ENCODE assay signal across 11 mouse cellular contexts in genomic region chr11:85831656-85832230, GRCm38 (mm10). TPM values are rescaled to one million over a fixed set of nuclear protein-coding genes. Genes with fewer than 3 reads are reported as not detected.
DNase-seq lines count a peak whose midpoint lies in the region; ATAC-seq and TF ChIP-seq lines count a peak whose summit lies in the region.
"Had no signal": no experiment of that assay in that cellular context is flagged by ENCODE, and none has a peak within 500 bp of the region (broad histone marks: within the 10 kb centered on the region; RNA-seq: fewer than 3 reads in every experiment).

No protein-coding gene starts in this region.

- TF ChIP-seq POLR2A in liver, adult 2 months (IDR thresholded peaks at IDR 0.05; ENCODE audit: extremely low read depth, insufficient read depth, low read length) = no peak

- H3K36me3 ChIP-seq in liver, adult 2 months (ENCODE audit: control insufficient read depth, insufficient read depth, low read length) = no peaks in the 10 kb centered on the region
- no peaks in the 10 kb centered on the region for H3K36me3 ChIP-seq in forebrain, embryonic 15.5 days
- no peaks in the 10 kb centered on the region for H3K36me3 ChIP-seq in liver, embryonic 14.5 days (replicated peaks; ENCODE audit: control insufficient read depth, insufficient read depth, low read depth)
- H3K36me3 ChIP-seq in stomach, embryonic 14.5 days (ENCODE audit: control insufficient read depth, insufficient read depth, low read length) = no peaks in the 10 kb centered on the region

- no peaks in the 10 kb centered on the region for H3K79me2 ChIP-seq in liver, adult 2 months (ENCODE audit: control insufficient read depth, insufficient read depth, low read length)

- peak overlapping the region; percentile 58 for H3K4me3 ChIP-seq in liver, adult 2 months (ENCODE audit: insufficient read depth, low read depth, low read length)
- peak overlapping the region; percentile 32 for H3K4me3 ChIP-seq in forebrain, embryonic 15.5 days
- peak overlapping the region in 1 of 2 experiments; percentile 28; a peak in 2 of 4 replicates for H3K4me3 ChIP-seq in liver, embryonic 14.5 days (ENCODE audit: insufficient read depth in 1 of 2, low read depth in 2 of 2, low read length in 2 of 2)
- peak overlapping the region; percentile 59 for H3K4me3 ChIP-seq in stomach, embryonic 14.5 days (ENCODE audit: low read depth, low read length)

- no peaks in the 10 kb centered on the region for H3K9me3 ChIP-seq in forebrain, embryonic 15.5 days
- no peaks in the 10 kb centered on the region for H3K9me3 ChIP-seq in liver, embryonic 14.5 days (ENCODE audit: control insufficient read depth, low read length)
- H3K9me3 ChIP-seq in stomach, embryonic 14.5 days (ENCODE audit: control insufficient read depth, low read depth, low read length) = no peaks in the 10 kb centered on the region

- peak overlapping the region; percentile 47; the same call in 1 of the 2 replicates for H3K4me2 ChIP-seq in forebrain, embryonic 15.5 days (replicated peaks)
- peak overlapping the region; percentile 53 for H3K4me2 ChIP-seq in liver, embryonic 14.5 days (ENCODE audit: low read depth)
- peak overlapping the region; percentile 87 for H3K4me2 ChIP-seq in stomach, embryonic 14.5 days (replicated peaks; ENCODE audit: low read depth, low read length)

- H3K27me3 ChIP-seq in liver, adult 2 months (ENCODE audit: control insufficient read depth, insufficient read depth, low read length) = peaks cover 27% of the 10 kb centered on the region; the same call in 1 of the 2 replicates
- H3K27me3 ChIP-seq in forebrain, embryonic 15.5 days = peaks cover 85% of the 10 kb centered on the region
- H3K27me3 ChIP-seq in liver, embryonic 14.5 days (ENCODE audit: control insufficient read depth, insufficient read depth, low read length) = peaks cover 99% of the 10 kb centered on the region
- peaks cover 24% of the 10 kb centered on the region for H3K27me3 ChIP-seq in stomach, embryonic 14.5 days (ENCODE audit: control insufficient read depth, insufficient read depth, low read length)
- H3K27me3 ChIP-seq: Patski had no signal

- no peak for ATAC-seq in forebrain, embryonic 15.5 days (replicated peaks)
- no peak for ATAC-seq in liver, embryonic 14.5 days (ENCODE audit: insufficient read depth)
- ATAC-seq in stomach, embryonic 14.5 days (ENCODE audit: insufficient number of reproducible peaks, insufficient read depth, low FRiP score, low read depth) = 0 out of 2 replicates have a peak, but pooled peaks have one; percentile 6

- no peak for TF ChIP-seq EP300 in liver, embryonic 14.5 days (IDR thresholded peaks at IDR 0.05; ENCODE audit: low read depth)

- no peak for DNase-seq in liver, adult 2 months (ENCODE audit: extremely low read depth, low read depth, low spot score)
- no peak for DNase-seq in liver
- DNase-seq in liver, embryonic 14.5 days (ENCODE audit: low read depth in 3 of 3, low spot score in 3 of 3) = no peak
- DNase-seq in urinary bladder, adult 18-20 months (ENCODE audit: low spot score in 2 of 2) = no peak
- DNase-seq in thymus, postnatal 14 days = no peak
- DNase-seq in layer of hippocampus, postnatal 10 days (ENCODE audit: low spot score in 2 of 2) = no peak

- 4% methylated on average over 33 of the region's 33 CpGs for WGBS in liver, adult 2 months
- WGBS in forebrain, embryonic 15.5 days = 1% methylated on average over 33 of the region's 33 CpGs
- WGBS in liver, embryonic 14.5 days (ENCODE audit: insufficient replicate concordance) = 2% methylated on average over 33 of the region's 33 CpGs
- under 1% methylated on average over 33 of the region's 33 CpGs for WGBS in stomach, embryonic 14.5 days

- H3K27ac ChIP-seq in liver, adult 2 months (replicated peaks; ENCODE audit: insufficient read depth, low read depth, low read length) = peak overlapping the region; percentile 42
- H3K27ac ChIP-seq in forebrain, embryonic 15.5 days (replicated peaks) = no peak overlapping the region
- no peak overlapping the region for H3K27ac ChIP-seq in liver, embryonic 14.5 days
- H3K27ac ChIP-seq in stomach, embryonic 14.5 days (ENCODE audit: low read length) = peak overlapping the region; percentile 68; the same call in 1 of the 2 replicates

- no peaks in the 10 kb centered on the region for H3K4me1 ChIP-seq in liver, adult 2 months (ENCODE audit: control insufficient read depth, insufficient read depth, low read length)
- H3K4me1 ChIP-seq in forebrain, embryonic 15.5 days = peaks cover 30% of the 10 kb centered on the region
- H3K4me1 ChIP-seq in liver, embryonic 14.5 days (replicated peaks; ENCODE audit: control insufficient read depth in 2 of 2, insufficient read depth in 2 of 2, low read length in 1 of 2) = peaks cover 0 to 9% of the 10 kb centered on the region in 2 experiments; a peak in 2 of 4 replicates
- H3K4me1 ChIP-seq in stomach, embryonic 14.5 days (ENCODE audit: control insufficient read depth, insufficient read depth, low read length) = peaks cover 25% of the 10 kb centered on the region; the same call in 1 of the 2 replicates

- TF ChIP-seq CTCF in liver, adult 2 months (IDR thresholded peaks at IDR 0.05; ENCODE audit: low read depth, low read length) = no peak
- TF ChIP-seq CTCF in liver, embryonic 14.5 days (IDR thresholded peaks at IDR 0.05; ENCODE audit: low read depth) = no peak

- peak overlapping the region; percentile 70 for H3K9ac ChIP-seq in liver, adult 2 months (ENCODE audit: low read depth, low read length)
- H3K9ac ChIP-seq in forebrain, embryonic 15.5 days (replicated peaks) = no peak overlapping the region
- no peak overlapping the region for H3K9ac ChIP-seq in liver, embryonic 14.5 days (replicated peaks)
- peak overlapping the region; percentile 8 for H3K9ac ChIP-seq in stomach, embryonic 14.5 days (replicated peaks; ENCODE audit: low read depth, low read length)

RNA-seq across cellular contexts. Expression of gene Tbx2, which starts 0.6 kb away (rescaled TPM):
- total RNA-seq in liver, adult 2 months (2014; rRNA removed) = 1.3 and 1.4 TPM in 2 replicates
- polyA plus RNA-seq in liver, adult 2 months (2012; rRNA removed) = 2.4 and 3.0 TPM in 2 replicates
- polyA plus RNA-seq in forebrain, embryonic 15.5 days (2015; fragmentation: Nextera tagmentation; extraction: Ambion mirVana) = 0.76 and 0.86 TPM in 2 replicates
- polyA plus RNA-seq in liver, embryonic 14.5 days (2012; rRNA removed) = 0.97 and 1.3 TPM in 2 replicates
- 0.15 and 0.29 TPM in 2 replicates for polyA plus RNA-seq in liver, embryonic 14.5 days (2014; fragmentation: Nextera tagmentation; extraction: Ambion mirVana)
- 5.8 and 6.8 TPM in 2 replicates for polyA plus RNA-seq in stomach, embryonic 14.5 days (2014; fragmentation: Nextera tagmentation; extraction: Ambion mirVana)
- total RNA-seq in layer of hippocampus, postnatal 10 days (2021) = 1 to 10 TPM; 3.0 to 3.9 TPM

RNA-seq across cellular contexts. Expression of gene Gm11444, which starts 18.4 kb away (rescaled TPM):
- not detected in 2 replicates for total RNA-seq in liver, adult 2 months (2014; rRNA removed)
- not detected in 2 replicates for polyA plus RNA-seq in liver, adult 2 months (2012; rRNA removed)
- polyA plus RNA-seq in forebrain, embryonic 15.5 days (2015; fragmentation: Nextera tagmentation; extraction: Ambion mirVana) = not detected in 2 replicates
- polyA plus RNA-seq in liver, embryonic 14.5 days (2012; rRNA removed) = not detected in 2 replicates
- polyA plus RNA-seq in liver, embryonic 14.5 days (2014; fragmentation: Nextera tagmentation; extraction: Ambion mirVana) = not detected in 2 replicates
- not detected in 2 replicates for polyA plus RNA-seq in stomach, embryonic 14.5 days (2014; fragmentation: Nextera tagmentation; extraction: Ambion mirVana)
- total RNA-seq in layer of hippocampus, postnatal 10 days (2021) = not detected
- total RNA-seq: heart, postnatal 36 days had no signal
- polyA plus RNA-seq: Patski; spleen, adult 2 months had no signal

RNA-seq across cellular contexts. Expression of gene Tbx4, which starts 54.5 kb away (rescaled TPM):
- total RNA-seq in liver, adult 2 months (2014; rRNA removed) = not detected in 2 replicates
- polyA plus RNA-seq in liver, adult 2 months (2012; rRNA removed) = 0.02 TPM in 1 of 2 replicates, not detected in the other
- polyA plus RNA-seq in forebrain, embryonic 15.5 days (2015; fragmentation: Nextera tagmentation; extraction: Ambion mirVana) = 0.11 and 0.25 TPM in 2 replicates
- polyA plus RNA-seq in liver, embryonic 14.5 days (2012; rRNA removed) = 0.08 TPM in 1 of 2 replicates, not detected in the other
- 0.04 TPM in 1 of 2 replicates, not detected in the other for polyA plus RNA-seq in liver, embryonic 14.5 days (2014; fragmentation: Nextera tagmentation; extraction: Ambion mirVana)
- not detected in 2 replicates for polyA plus RNA-seq in stomach, embryonic 14.5 days (2014; fragmentation: Nextera tagmentation; extraction: Ambion mirVana)
- under 1 TPM; 0.54 to 0.69 TPM for total RNA-seq in layer of hippocampus, postnatal 10 days (2021)
- total RNA-seq: heart, postnatal 36 days had no signal
- polyA plus RNA-seq: Patski had no signal

Comparison
In these comparisons a context has a peak if more than half of its experiments do, and no peak if none do; other contexts are left out.
1. H3K27ac ChIP-seq: peak in liver, adult 2 months (single experiment) and stomach, embryonic 14.5 days (single experiment); none in forebrain, embryonic 15.5 days (single experiment) and liver, embryonic 14.5 days (single experiment).
2. H3K9ac ChIP-seq: peak in liver, adult 2 months (single experiment) and stomach, embryonic 14.5 days (single experiment); none in forebrain, embryonic 15.5 days (single experiment) and liver, embryonic 14.5 days (single experiment).
3. Peak in every context shown above with its lines, with median percentiles within 50 percentile points of each other: H3K4me2 ChIP-seq.